Mouse (Mus musculus): ENCODE measurements around the gene Soga1. TPM values are rescaled to one million over a fixed set of nuclear protein-coding genes. Genes with fewer than 3 reads are reported as not detected.
A peak's percentile ranks its signal among the peaks of the same experiment; 100 is the strongest.

Soga1 gene
- polyA plus RNA-seq, 1 experiment from 2014 or later = 5.9 TPM

GRCm38 (mm10) chr2:157104454-157104853, 25.4 kb upstream of the Soga1 start:
- Histone ChIP-seq H3K27ac (ENCODE audit: low read depth, low read length) (no peak overlapping the region), H3K9me3 (replicated peaks; ENCODE audit: control insufficient read depth, low read length) (no peaks in the 10 kb centered on the region), H3K36me3 (ENCODE audit: control insufficient read depth, insufficient read depth, low read length) (peaks cover 47% of the 10 kb centered on the region), H3K4me3 (ENCODE audit: low read depth, low read length) (no peak overlapping the region), H3K27me3 (replicated peaks; ENCODE audit: control insufficient read depth, insufficient read depth, low read length) (no peaks in the 10 kb centered on the region), H3K4me1 (ENCODE audit: control insufficient read depth, insufficient read depth, low read length) (no peaks in the 10 kb centered on the region), H3K4me2 (ENCODE audit: low read length) (no peak overlapping the region), H3K9ac (ENCODE audit: low read length) (no peak overlapping the region)
- 95% methylated on average over 8 of the region's 8 CpGs for WGBS
- ATAC-seq (no peak), DNase-seq (ENCODE audit: low spot score) (no peak)

GRCm38 (mm10) chr2:157102256-157102655, 23.2 kb upstream of the Soga1 start:
- Histone ChIP-seq H3K4me2 (ENCODE audit: low read length) (no peak overlapping the region), H3K27me3 (replicated peaks; ENCODE audit: control insufficient read depth, insufficient read depth, low read length) (no peaks in the 10 kb centered on the region), H3K9ac (ENCODE audit: low read length) (no peak overlapping the region), H3K4me1 (ENCODE audit: control insufficient read depth, insufficient read depth, low read length) (no peaks in the 10 kb centered on the region), H3K9me3 (replicated peaks; ENCODE audit: control insufficient read depth, low read length) (no peaks in the 10 kb centered on the region), H3K4me3 (ENCODE audit: low read depth, low read length) (no peak overlapping the region), H3K27ac (ENCODE audit: low read depth, low read length) (no peak overlapping the region), H3K36me3 (ENCODE audit: control insufficient read depth, insufficient read depth, low read length) (peaks cover 35% of the 10 kb centered on the region)
- no peak for DNase-seq (ENCODE audit: low spot score)
- WGBS = 35% methylated on average over 2 of the region's 2 CpGs
- no peak for ATAC-seq

GRCm38 (mm10) chr2:157101650-157102049, 22.6 kb upstream of the Soga1 start:
- no peak overlapping the region for H3K4me3 ChIP-seq (ENCODE audit: low read depth, low read length)
- no peak overlapping the region for H3K27ac ChIP-seq (ENCODE audit: low read depth, low read length)
- DNase-seq (ENCODE audit: low spot score) = no peak
- no peak overlapping the region for H3K9ac ChIP-seq (ENCODE audit: low read length)
- no peaks in the 10 kb centered on the region for H3K9me3 ChIP-seq (replicated peaks; ENCODE audit: control insufficient read depth, low read length)
- H3K36me3 ChIP-seq (ENCODE audit: control insufficient read depth, insufficient read depth, low read length) = peaks cover 32% of the 10 kb centered on the region; the same call in 1 of the 2 replicates
- H3K27me3 ChIP-seq (replicated peaks; ENCODE audit: control insufficient read depth, insufficient read depth, low read length) = no peaks in the 10 kb centered on the region
- ATAC-seq = no peak
- no peak overlapping the region for H3K4me2 ChIP-seq (ENCODE audit: low read length)
- WGBS = 98% methylated on average over 9 of the region's 9 CpGs
- no peaks in the 10 kb centered on the region for H3K4me1 ChIP-seq (ENCODE audit: control insufficient read depth, insufficient read depth, low read length)

GRCm38 (mm10) chr2:157100319-157100605, 21.2 kb upstream of the Soga1 start:
- Histone ChIP-seq H3K27ac (ENCODE audit: low read depth, low read length) (no peak overlapping the region), H3K4me2 (ENCODE audit: low read length) (no peak overlapping the region), H3K4me3 (ENCODE audit: low read depth, low read length) (no peak overlapping the region), H3K27me3 (replicated peaks; ENCODE audit: control insufficient read depth, insufficient read depth, low read length) (no peaks in the 10 kb centered on the region), H3K4me1 (ENCODE audit: control insufficient read depth, insufficient read depth, low read length) (no peaks in the 10 kb centered on the region), H3K36me3 (ENCODE audit: control insufficient read depth, insufficient read depth, low read length) (peaks cover 27% of the 10 kb centered on the region; the same call in 1 of the 2 replicates), H3K9ac (ENCODE audit: low read length) (no peak overlapping the region), H3K9me3 (replicated peaks; ENCODE audit: control insufficient read depth, low read length) (no peaks in the 10 kb centered on the region)
- ATAC-seq (no peak), DNase-seq (ENCODE audit: low spot score) (no peak)
- WGBS = 93% methylated on average over 12 of the region's 12 CpGs

- Histone ChIP-seq H3K27me3 (replicated peaks; ENCODE audit: control insufficient read depth, insufficient read depth, low read length) (no peaks in the 10 kb centered on the region), H3K36me3 (ENCODE audit: control insufficient read depth, insufficient read depth, low read length) (peaks cover 23% of the 10 kb centered on the region; the same call in 1 of the 2 replicates), H3K4me2 (ENCODE audit: low read length) (no peak overlapping the region), H3K9me3 (replicated peaks; ENCODE audit: control insufficient read depth, low read length) (no peaks in the 10 kb centered on the region), H3K27ac (ENCODE audit: low read depth, low read length) (no peak overlapping the region), H3K4me3 (ENCODE audit: low read depth, low read length) (no peak overlapping the region), H3K9ac (ENCODE audit: low read length) (no peak overlapping the region), H3K4me1 (ENCODE audit: control insufficient read depth, insufficient read depth, low read length) (no peaks in the 10 kb centered on the region)
- ATAC-seq = no peak
- no peak for DNase-seq (ENCODE audit: low spot score)
- 85% methylated on average over 11 of the region's 12 CpGs for WGBS
Observed at GRCm38 (mm10) chr2:157099532-157100318, 20.7 kb upstream of the Soga1 start.

- no peak overlapping the region for H3K9ac ChIP-seq (ENCODE audit: low read length)
- no peak overlapping the region for H3K27ac ChIP-seq (ENCODE audit: low read depth, low read length)
- H3K36me3 ChIP-seq (ENCODE audit: control insufficient read depth, insufficient read depth, low read length) = 0 out of 2 replicates have a peak, but pooled peaks cover 7% of the 10 kb centered on the region
- H3K4me2 ChIP-seq (ENCODE audit: low read length) = no peak overlapping the region
- DNase-seq (ENCODE audit: low spot score) = peak; percentile 87
- no peaks in the 10 kb centered on the region for H3K27me3 ChIP-seq (replicated peaks; ENCODE audit: control insufficient read depth, insufficient read depth, low read length)
- WGBS = 68% methylated on average over 9 of the region's 9 CpGs
- ATAC-seq = peak; percentile 57
- no peaks in the 10 kb centered on the region for H3K9me3 ChIP-seq (replicated peaks; ENCODE audit: control insufficient read depth, low read length)
- no peak overlapping the region for H3K4me3 ChIP-seq (ENCODE audit: low read depth, low read length)
- no peaks in the 10 kb centered on the region for H3K4me1 ChIP-seq (ENCODE audit: control insufficient read depth, insufficient read depth, low read length)
Observed at GRCm38 (mm10) chr2:157095005-157095755, 16.1 kb upstream of the Soga1 start.

- peak; percentile 61 for DNase-seq (ENCODE audit: low spot score)
- peak; percentile 46 for ATAC-seq
Observed at GRCm38 (mm10) chr2:157092024-157092423, 13.0 kb upstream of the Soga1 start.

GRCm38 (mm10) chr2:157087536-157088317, 8.7 kb upstream of the Soga1 start:
- no peak for ATAC-seq

More at GRCm38 (mm10) chr2:157092024-157092423, 13.0 kb upstream of the Soga1 start:
- Histone ChIP-seq H3K36me3 (ENCODE audit: control insufficient read depth, insufficient read depth, low read length) (no peaks in the 10 kb centered on the region), H3K4me1 (ENCODE audit: control insufficient read depth, insufficient read depth, low read length) (no peaks in the 10 kb centered on the region), H3K9me3 (replicated peaks; ENCODE audit: control insufficient read depth, low read length) (no peaks in the 10 kb centered on the region), H3K27ac (ENCODE audit: low read depth, low read length) (no peak overlapping the region), H3K9ac (ENCODE audit: low read length) (peak overlapping the region; percentile 0; the same call in 1 of the 2 replicates), H3K4me3 (ENCODE audit: low read depth, low read length) (no peak overlapping the region), H3K27me3 (replicated peaks; ENCODE audit: control insufficient read depth, insufficient read depth, low read length) (no peaks in the 10 kb centered on the region), H3K4me2 (ENCODE audit: low read length) (no peak overlapping the region)
- WGBS = 35% methylated on average over 8 of the region's 8 CpGs

More at GRCm38 (mm10) chr2:157087536-157088317, 8.7 kb upstream of the Soga1 start:
- no peak for DNase-seq (ENCODE audit: low spot score)
- Histone ChIP-seq H3K27me3 (replicated peaks; ENCODE audit: control insufficient read depth, insufficient read depth, low read length) (no peaks in the 10 kb centered on the region), H3K9me3 (replicated peaks; ENCODE audit: control insufficient read depth, low read length) (no peaks in the 10 kb centered on the region), H3K4me1 (ENCODE audit: control insufficient read depth, insufficient read depth, low read length) (no peaks in the 10 kb centered on the region), H3K4me2 (ENCODE audit: low read length) (no peak overlapping the region), H3K27ac (ENCODE audit: low read depth, low read length) (no peak overlapping the region), H3K4me3 (ENCODE audit: low read depth, low read length) (no peak overlapping the region), H3K9ac (ENCODE audit: low read length) (no peak overlapping the region), H3K36me3 (ENCODE audit: control insufficient read depth, insufficient read depth, low read length) (no peaks in the 10 kb centered on the region)
- 81% methylated on average over 14 of the region's 14 CpGs for WGBS
